Mouse (Mus musculus) neural tube, embryonic 15.5 days (tissue): ENCODE measurements around the gene Rasgef1a. TPM values are rescaled to one million over a fixed set of nuclear protein-coding genes. Genes with fewer than 3 reads are reported as not detected.

Experiments
- ATAC-seq: fragments of 200-750 bp; cut with Nextera tagmentation; 2 replicates; pipeline ENCODE4 v1.8.0; 2017; ENCODE audit warnings: mild to moderate bottlenecking, moderate TSS enrichment, moderate library complexity; ENCODE audit not compliant: low FRiP score
- H3K27ac ChIP-seq: fragments of 300-500 bp; sonication (generic); replicated peaks from 2 replicates; pipeline ENCODE4 v1.5.1; 2015; ENCODE audit warnings: mild to moderate bottlenecking, inconsistent platforms
- H3K27me3 ChIP-seq: fragments of 300-500 bp; sonication (generic); replicated peaks from 2 replicates; pipeline ENCODE4 v1.6.1; 2015; ENCODE audit warnings: inconsistent platforms
- H3K36me3 ChIP-seq: fragments of 300-500 bp; sonication (generic); 2 replicates; pipeline ENCODE4 v1.6.1; 2015; ENCODE audit warnings: inconsistent platforms
- H3K4me1 ChIP-seq: fragments of 300-500 bp; sonication (generic); 2 replicates; pipeline ENCODE4 v1.6.1; 2015; ENCODE audit warnings: inconsistent platforms
- H3K4me2 ChIP-seq: fragments of 300-500 bp; sonication (generic); 2 replicates; pipeline ENCODE4 v1.6.1; 2015; ENCODE audit warnings: inconsistent platforms, mild to moderate bottlenecking, moderate library complexity
- H3K4me3 ChIP-seq: fragments of 300-500 bp; sonication (generic); replicated peaks from 2 replicates; pipeline ENCODE4 v1.5.1; 2015; ENCODE audit warnings: mild to moderate bottlenecking, inconsistent platforms
- H3K9ac ChIP-seq: fragments of 300-500 bp; sonication (generic); replicated peaks from 2 replicates; pipeline ENCODE4 v1.6.1; 2015; ENCODE audit warnings: mild to moderate bottlenecking, inconsistent platforms
- H3K9me3 ChIP-seq: fragments of 300-500 bp; sonication (generic); replicated peaks from 2 replicates; pipeline ENCODE4 v1.6.1; 2016; ENCODE audit warnings: inconsistent platforms
- WGBS: fragments of 180-500 bp; shearing (Covaris S2); methylation state at CpG from one replicate; pipeline ENCODE4 v1.1.7; 2015; ENCODE audit warnings: mixed read lengths; 5-methylcytosine and 5-hydroxymethylcytosine counted together
- polyA plus RNA-seq: library from polyadenylated mRNA; unstranded; fragments of >200 nt; fragmentation: Nextera tagmentation; extraction: Ambion mirVana; gene quantifications from 2 replicates; pipeline ENCODE4 v1.2.1, GENCODE M21; 2015

Gene Rasgef1a
- polyA plus RNA-seq, 1 experiment from 2014 or later = 4.3 TPM

- H3K4me3 ChIP-seq = no peak overlapping the region
- H3K9ac ChIP-seq = no peak overlapping the region
- H3K27me3 ChIP-seq = no peaks in the 10 kb centered on the region
- no peaks in the 10 kb centered on the region for H3K4me1 ChIP-seq
- WGBS = 90% methylated on average over 1 of the region's 1 CpGs
- no peak overlapping the region for H3K4me2 ChIP-seq
- H3K36me3 ChIP-seq = no peaks in the 10 kb centered on the region
- no peaks in the 10 kb centered on the region for H3K9me3 ChIP-seq
- ATAC-seq = no peak
- H3K27ac ChIP-seq = no peak overlapping the region
These were observed 20.2 kb downstream of the Rasgef1a start for GRCm38 (mm10) chr6:118031467-118031866.

DNA sequence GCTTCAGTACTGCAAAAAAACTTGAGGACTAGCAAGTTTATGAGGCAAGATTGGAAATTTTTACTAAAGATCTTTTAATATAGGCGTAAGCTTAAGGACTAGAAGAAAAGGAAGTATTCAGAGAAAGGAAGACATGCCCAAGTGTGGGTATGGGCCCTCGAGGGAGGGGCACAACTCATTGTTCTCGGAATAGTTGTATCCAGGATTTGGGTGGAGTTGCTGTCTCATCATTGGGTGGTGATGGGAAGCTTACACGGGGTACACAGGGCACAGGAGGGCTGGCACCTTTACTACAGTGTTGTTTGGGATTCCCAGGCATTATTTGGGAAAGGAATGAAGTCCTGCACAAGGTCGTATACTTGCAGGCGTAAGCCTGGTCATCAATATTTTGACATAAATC, 24.4 kb downstream of the Rasgef1a start:
- 74% methylated on average over 6 of the region's 6 CpGs for WGBS
- Histone ChIP-seq H3K4me2 (no peak overlapping the region), H3K4me3 (no peak overlapping the region)

DNA sequence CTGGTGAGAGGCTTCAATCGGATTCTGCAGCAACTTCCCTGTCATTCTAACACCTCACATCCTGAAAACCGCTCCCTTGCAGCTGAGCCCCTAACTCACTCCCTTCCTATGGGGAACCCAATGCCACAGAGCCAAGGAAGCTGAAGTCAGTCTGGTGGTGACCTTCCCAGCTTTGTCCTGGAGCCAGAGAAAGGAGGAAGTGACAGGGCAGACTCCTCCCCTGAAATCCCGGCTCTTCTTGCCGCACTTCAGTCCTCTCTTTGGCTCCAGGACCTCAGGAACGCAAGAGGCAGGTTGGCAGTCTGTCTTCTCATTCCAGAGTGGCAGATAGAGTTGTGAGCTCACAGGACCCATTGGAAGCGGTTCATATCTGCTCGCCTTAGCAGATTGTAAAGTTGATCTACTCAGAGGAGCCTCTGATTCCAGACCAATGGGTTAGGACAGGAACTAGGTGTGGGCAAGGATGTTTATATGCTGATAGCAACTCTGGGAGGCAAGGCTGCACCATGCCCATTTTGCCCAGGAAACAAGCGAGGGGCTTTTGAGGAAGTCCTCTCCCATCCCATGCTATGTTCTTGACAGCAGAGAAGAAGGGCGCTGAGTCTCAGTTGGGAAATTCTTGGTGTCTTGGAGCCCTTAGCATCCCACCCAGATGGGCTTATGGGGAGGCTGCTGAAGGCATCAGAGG, 25.0 kb downstream of the Rasgef1a start:
- no peak overlapping the region for H3K27ac ChIP-seq
- no peaks in the 10 kb centered on the region for H3K27me3 ChIP-seq
- H3K4me3 ChIP-seq = no peak overlapping the region
- H3K4me2 ChIP-seq = no peak overlapping the region
- no peaks in the 10 kb centered on the region for H3K36me3 ChIP-seq
- WGBS = 81% methylated on average over 9 of the region's 9 CpGs
- H3K9me3 ChIP-seq = no peaks in the 10 kb centered on the region
- no peaks in the 10 kb centered on the region for H3K4me1 ChIP-seq
- no peak overlapping the region for H3K9ac ChIP-seq
- no peak for ATAC-seq

More for the DNA sequence above, 24.4 kb downstream of the Rasgef1a start:
- Histone ChIP-seq H3K9me3 (no peaks in the 10 kb centered on the region), H3K27ac (no peak overlapping the region), H3K36me3 (no peaks in the 10 kb centered on the region), H3K4me1 (no peaks in the 10 kb centered on the region), H3K9ac (no peak overlapping the region), H3K27me3 (no peaks in the 10 kb centered on the region)
- ATAC-seq = no peak

- no peaks in the 10 kb centered on the region for H3K36me3 ChIP-seq
- WGBS = 65% methylated on average over 5 of the region's 5 CpGs
- no peaks in the 10 kb centered on the region for H3K27me3 ChIP-seq
- no peaks in the 10 kb centered on the region for H3K4me1 ChIP-seq
- H3K9ac ChIP-seq = no peak overlapping the region
- H3K4me3 ChIP-seq = no peak overlapping the region
- no peak overlapping the region for H3K27ac ChIP-seq
- ATAC-seq = no peak
- no peaks in the 10 kb centered on the region for H3K9me3 ChIP-seq
- H3K4me2 ChIP-seq = no peak overlapping the region
These were observed 25.6 kb downstream of the Rasgef1a start for GRCm38 (mm10) chr6:118036866-118037265.

DNA sequence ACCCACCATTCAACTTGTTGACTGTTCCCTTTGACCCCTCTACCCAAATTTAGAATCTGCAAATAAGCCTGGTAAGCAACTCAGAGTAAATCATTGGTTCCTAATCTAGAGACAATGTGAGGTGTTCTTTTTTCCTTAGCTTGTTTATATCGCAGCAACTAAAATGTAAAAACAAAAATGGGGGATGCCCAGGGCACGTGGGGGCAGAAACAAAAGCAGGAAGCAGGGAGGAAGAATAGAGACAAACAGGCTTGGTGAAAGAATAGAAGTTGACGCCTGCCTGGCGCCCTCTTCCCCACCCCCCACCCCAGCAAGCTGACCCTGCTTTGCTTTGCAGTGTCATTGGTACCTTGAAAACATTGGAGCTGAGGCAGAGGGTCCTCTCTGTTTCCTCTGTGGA, 33.9 kb downstream of the Rasgef1a start:
- WGBS = 45% methylated on average over 4 of the region's 4 CpGs
- Histone ChIP-seq H3K4me2 (no peak overlapping the region), H3K27me3 (no peaks in the 10 kb centered on the region), H3K4me3 (no peak overlapping the region), H3K9me3 (peaks cover 5% of the 10 kb centered on the region; the same call in 1 of the 2 replicates), H3K27ac (no peak overlapping the region), H3K36me3 (no peaks in the 10 kb centered on the region), H3K4me1 (no peaks in the 10 kb centered on the region), H3K9ac (no peak overlapping the region)
- no peak for ATAC-seq

GRCm38 (mm10) chr6:118045892-118046291, 34.7 kb downstream of the Rasgef1a start:
- no peak for ATAC-seq
- 73% methylated on average over 7 of the region's 7 CpGs for WGBS
- H3K27me3 ChIP-seq = no peaks in the 10 kb centered on the region

GRCm38 (mm10) chr6:118046511-118046910, 35.3 kb downstream of the Rasgef1a start:
- no peak overlapping the region for H3K4me3 ChIP-seq
- no peaks in the 10 kb centered on the region for H3K27me3 ChIP-seq
- H3K4me1 ChIP-seq = no peaks in the 10 kb centered on the region
- H3K4me2 ChIP-seq = no peak overlapping the region
- H3K36me3 ChIP-seq = no peaks in the 10 kb centered on the region
- ATAC-seq = no peak
- peaks cover 5% of the 10 kb centered on the region; the same call in 1 of the 2 replicates for H3K9me3 ChIP-seq
- 84% methylated on average over 3 of the region's 3 CpGs for WGBS
- H3K27ac ChIP-seq = no peak overlapping the region
- H3K9ac ChIP-seq = no peak overlapping the region

More at GRCm38 (mm10) chr6:118045892-118046291, 34.7 kb downstream of the Rasgef1a start:
- no peak overlapping the region for H3K9ac ChIP-seq
- no peaks in the 10 kb centered on the region for H3K36me3 ChIP-seq
- no peak overlapping the region for H3K27ac ChIP-seq
- peaks cover 5% of the 10 kb centered on the region; the same call in 1 of the 2 replicates for H3K9me3 ChIP-seq
- no peaks in the 10 kb centered on the region for H3K4me1 ChIP-seq
- no peak overlapping the region for H3K4me2 ChIP-seq
- H3K4me3 ChIP-seq = no peak overlapping the region

DNA sequence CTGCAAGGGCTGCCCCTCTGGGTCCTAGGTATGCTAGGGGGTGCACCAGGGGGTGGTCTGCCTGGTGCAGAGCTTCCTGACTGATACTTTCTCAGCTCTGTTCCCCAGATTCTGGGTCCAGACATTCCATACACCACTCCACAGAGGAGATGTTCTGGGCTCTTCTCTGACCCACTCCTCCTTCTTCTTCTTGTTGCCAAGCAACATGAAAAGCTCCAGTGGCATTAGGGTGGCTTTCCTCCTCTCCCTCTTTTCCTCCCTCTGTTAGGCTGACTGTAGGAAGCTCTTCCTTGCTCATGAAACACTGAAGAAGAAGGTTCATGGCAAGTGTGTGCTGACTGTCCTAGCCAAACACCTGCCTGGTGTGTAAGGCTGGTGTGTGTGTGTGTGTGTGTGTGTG, 35.7 kb downstream of the Rasgef1a start:
- H3K27me3 ChIP-seq = no peaks in the 10 kb centered on the region
- no peak for ATAC-seq

DNA sequence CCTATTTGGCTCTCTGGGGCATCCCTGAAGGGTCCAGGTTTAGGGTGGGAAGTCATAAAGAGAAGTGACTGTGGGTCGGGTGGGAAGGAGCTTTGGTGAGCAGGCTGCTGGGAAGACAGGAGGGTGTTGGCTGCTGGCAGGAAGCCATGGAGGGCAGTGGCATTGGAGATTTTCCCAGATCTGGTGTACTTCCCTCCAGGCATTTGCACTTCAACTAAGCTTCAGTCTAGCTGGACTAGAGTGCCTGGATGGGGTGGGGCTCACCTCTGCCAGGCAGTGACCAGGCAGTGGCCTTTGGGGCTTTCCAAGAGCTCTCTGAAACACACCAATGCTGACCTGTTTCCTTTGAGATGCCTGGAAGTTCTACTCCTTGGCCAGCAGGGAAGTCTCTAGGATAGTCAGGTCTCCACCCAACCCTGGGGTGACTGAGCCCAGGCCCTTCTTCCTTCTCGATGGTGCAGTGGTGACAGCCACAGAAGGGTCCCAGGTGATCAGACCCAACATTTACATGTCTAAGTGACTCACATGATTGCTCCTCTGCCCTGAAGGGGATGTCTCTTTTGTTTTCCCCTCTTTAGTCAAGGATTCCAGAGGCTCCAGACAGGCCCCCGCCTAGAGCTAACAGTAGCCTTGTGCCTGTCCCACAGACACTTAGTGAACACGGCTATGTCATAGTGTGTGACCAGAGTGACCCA, 36.7 kb downstream of the Rasgef1a start:
- H3K27me3 ChIP-seq = no peaks in the 10 kb centered on the region
- no peak overlapping the region for H3K4me3 ChIP-seq
- no peak overlapping the region for H3K27ac ChIP-seq
- no peak for ATAC-seq
- H3K9me3 ChIP-seq = no peaks in the 10 kb centered on the region
- 83% methylated on average over 4 of the region's 4 CpGs for WGBS
- H3K4me1 ChIP-seq = no peaks in the 10 kb centered on the region
- no peaks in the 10 kb centered on the region for H3K36me3 ChIP-seq
- H3K9ac ChIP-seq = no peak overlapping the region
- H3K4me2 ChIP-seq = no peak overlapping the region

More for the DNA sequence above, 35.7 kb downstream of the Rasgef1a start:
- Histone ChIP-seq H3K4me2 (no peak overlapping the region), H3K4me1 (no peaks in the 10 kb centered on the region), H3K9ac (no peak overlapping the region), H3K9me3 (peaks cover 5% of the 10 kb centered on the region; the same call in 1 of the 2 replicates), H3K27ac (no peak overlapping the region), H3K4me3 (no peak overlapping the region), H3K36me3 (no peaks in the 10 kb centered on the region)

- H3K9me3 ChIP-seq = no peaks in the 10 kb centered on the region
- H3K27ac ChIP-seq = no peak overlapping the region
- H3K4me3 ChIP-seq = no peak overlapping the region
- no peak overlapping the region for H3K4me2 ChIP-seq
- no peaks in the 10 kb centered on the region for H3K27me3 ChIP-seq
- H3K9ac ChIP-seq = no peak overlapping the region
- H3K36me3 ChIP-seq = no peaks in the 10 kb centered on the region
- no peaks in the 10 kb centered on the region for H3K4me1 ChIP-seq
- ATAC-seq = no peak
- 88% methylated on average over 6 of the region's 6 CpGs for WGBS
These were observed 38.5 kb downstream of the Rasgef1a start for GRCm38 (mm10) chr6:118049776-118050175.

DNA sequence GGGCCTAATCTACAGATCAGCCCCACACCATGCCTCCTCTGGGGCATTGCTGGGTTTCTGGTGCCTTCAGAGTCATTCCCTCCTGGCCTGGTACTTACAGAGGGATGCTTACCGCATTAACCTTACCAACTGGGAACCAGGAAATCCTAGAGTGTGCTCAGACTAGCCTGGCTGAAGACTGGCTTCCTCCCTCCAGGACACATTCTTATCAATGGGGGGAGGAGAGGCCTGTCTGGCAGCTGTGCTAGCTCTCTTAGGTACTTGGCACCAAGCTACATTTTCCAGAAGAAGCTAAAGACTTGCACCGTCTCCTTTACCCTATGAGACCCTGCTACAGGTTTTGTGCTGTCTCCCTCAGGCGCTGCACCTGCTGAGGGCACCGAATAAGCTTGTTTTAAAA, 40.2 kb downstream of the Rasgef1a start:
- H3K27me3 ChIP-seq = no peaks in the 10 kb centered on the region
- no peak for ATAC-seq
- no peak overlapping the region for H3K9ac ChIP-seq
- H3K4me2 ChIP-seq = no peak overlapping the region
- H3K9me3 ChIP-seq = no peaks in the 10 kb centered on the region
- no peaks in the 10 kb centered on the region for H3K4me1 ChIP-seq
- no peak overlapping the region for H3K4me3 ChIP-seq
- H3K27ac ChIP-seq = no peak overlapping the region
- no peaks in the 10 kb centered on the region for H3K36me3 ChIP-seq
- WGBS = 89% methylated on average over 4 of the region's 4 CpGs

DNA sequence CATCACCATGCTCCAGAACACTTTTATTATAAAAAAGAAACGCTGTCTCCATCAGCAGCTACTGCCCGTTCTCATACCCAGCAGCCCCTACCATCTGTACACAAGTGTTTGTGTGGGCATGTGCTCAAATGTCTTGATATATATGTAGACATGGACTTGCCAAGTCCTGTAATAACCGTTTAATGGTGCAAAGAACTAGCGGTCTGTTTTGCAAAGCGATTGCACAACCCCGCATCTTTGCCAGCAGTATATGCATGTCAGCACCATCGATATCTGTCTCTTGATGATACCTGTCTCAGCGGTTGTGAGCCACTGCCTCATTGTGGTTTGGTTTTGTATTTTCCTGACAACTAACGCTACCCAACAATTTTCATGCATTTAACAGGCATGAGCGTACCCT, 44.0 kb downstream of the Rasgef1a start:
- H3K9ac ChIP-seq = no peak overlapping the region
- no peaks in the 10 kb centered on the region for H3K27me3 ChIP-seq
- H3K27ac ChIP-seq = no peak overlapping the region
- no peaks in the 10 kb centered on the region for H3K36me3 ChIP-seq
- no peaks in the 10 kb centered on the region for H3K9me3 ChIP-seq
- H3K4me2 ChIP-seq = no peak overlapping the region
- ATAC-seq = no peak
- no peaks in the 10 kb centered on the region for H3K4me1 ChIP-seq
- whole genome bisulfite sequencing = 67% methylated on average over 10 of the region's 10 CpGs
- no peak overlapping the region for H3K4me3 ChIP-seq
